Mouse (Mus musculus) cerebellum, adult 2 months (tissue): ENCODE measurements around the gene Grid1. TPM values are rescaled to one million over a fixed set of nuclear protein-coding genes. Genes with fewer than 3 reads are reported as not detected.

Experiments
- DNase-seq, 2 experiments: peaks; one replicate each; pipeline ENCODE4 v3.0.0; 2021
- H3K27ac ChIP-seq: fragments of 200-500 bp; 2 replicates; pipeline ENCODE4 v1.5.1; 2012; ENCODE audit warnings: low read length, control low read depth, inconsistent platforms; ENCODE audit not compliant: insufficient read depth
- H3K27me3 ChIP-seq: fragments of 200-500 bp; 2 replicates; pipeline ENCODE4 v1.6.1; 2012; ENCODE audit warnings: inconsistent platforms, mild to moderate bottlenecking, low read length, moderate library complexity; ENCODE audit not compliant: control insufficient read depth, insufficient read depth
- H3K4me1 ChIP-seq: fragments of 200-500 bp; 2 replicates; pipeline ENCODE4 v1.6.1; 2011; ENCODE audit warnings: low read length; ENCODE audit not compliant: control insufficient read depth, insufficient read depth
- H3K4me3 ChIP-seq: fragments of 200-500 bp; replicated peaks from 2 replicates; pipeline ENCODE3; 2011; ENCODE audit warnings: mild to moderate bottlenecking, low read depth, low read length, control low read depth; ENCODE audit not compliant: insufficient read depth
- CTCF ChIP-seq: fragments of 200-500 bp; IDR thresholded peaks from 2 replicates; pipeline ENCODE4 v1.5.1; 2011; ENCODE audit warnings: low read depth, mild to moderate bottlenecking, control low read depth, low read length, moderate library complexity, borderline replicate concordance; ENCODE audit not compliant: insufficient read depth
- POLR2A ChIP-seq: fragments of 200-500 bp; IDR thresholded peaks from 2 replicates; pipeline ENCODE4 v1.6.1; 2011; ENCODE audit warnings: low read length, control low read depth, borderline replicate concordance; ENCODE audit not compliant: insufficient read depth
- WGBS: fragments of 180-500 bp; shearing (Covaris S2); methylation state at CpG from one replicate; pipeline ENCODE4 v1.1.7; 2018; 5-methylcytosine and 5-hydroxymethylcytosine counted together
- polyA plus RNA-seq: library from polyadenylated mRNA; depleted of rRNA; stranded (reverse); fragments of >200 nt; gene quantifications from 2 replicates; pipeline ENCODE4 v1.2.3, GENCODE M21; 2012

Grid1 gene
- polyA plus RNA-seq, 1 experiment: 13.3 TPM

DNA sequence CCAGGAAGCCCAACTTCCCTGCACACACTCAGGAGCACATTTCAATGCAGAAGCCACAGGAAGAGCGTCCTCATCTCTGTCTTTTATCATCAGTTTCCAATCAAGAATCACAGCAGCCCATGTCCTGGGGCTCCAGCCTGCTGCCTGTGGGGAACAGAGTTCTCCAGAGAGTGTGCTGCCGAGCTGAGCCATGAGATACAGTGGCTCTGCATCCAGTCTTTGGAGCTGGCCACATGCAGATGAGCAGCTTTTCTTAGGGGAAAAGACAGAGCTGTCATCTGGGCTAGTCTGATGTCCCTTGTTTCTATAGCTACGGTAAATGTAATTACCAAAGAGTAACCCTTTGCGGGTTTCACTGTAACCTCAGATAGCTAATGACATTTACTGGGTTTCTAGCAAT is 83.9 kb downstream of the Grid1 start:
- Histone ChIP-seq H3K4me3 (no peak overlapping the region), H3K4me1 (peaks cover 3% of the 10 kb centered on the region; the same call in 1 of the 2 replicates), H3K27me3 (no peaks in the 10 kb centered on the region), H3K27ac (no peak overlapping the region)
- TF ChIP-seq CTCF (no peak), POLR2A (no peak)
- 85% methylated on average over 4 of the region's 4 CpGs for WGBS
- DNase-seq: no peak

- Histone ChIP-seq H3K4me3 (no peak overlapping the region), H3K4me1 (peaks cover 3% of the 10 kb centered on the region; the same call in 1 of the 2 replicates), H3K27me3 (no peaks in the 10 kb centered on the region), H3K27ac (no peak overlapping the region)
- 25% methylated on average over 2 of the region's 2 CpGs for WGBS
- no peak for DNase-seq
- TF ChIP-seq POLR2A: no peak
- no peak for TF ChIP-seq CTCF
Observed at GRCm38 (mm10) chr14:34905697-34906096, 85.8 kb downstream of the Grid1 start.

DNA sequence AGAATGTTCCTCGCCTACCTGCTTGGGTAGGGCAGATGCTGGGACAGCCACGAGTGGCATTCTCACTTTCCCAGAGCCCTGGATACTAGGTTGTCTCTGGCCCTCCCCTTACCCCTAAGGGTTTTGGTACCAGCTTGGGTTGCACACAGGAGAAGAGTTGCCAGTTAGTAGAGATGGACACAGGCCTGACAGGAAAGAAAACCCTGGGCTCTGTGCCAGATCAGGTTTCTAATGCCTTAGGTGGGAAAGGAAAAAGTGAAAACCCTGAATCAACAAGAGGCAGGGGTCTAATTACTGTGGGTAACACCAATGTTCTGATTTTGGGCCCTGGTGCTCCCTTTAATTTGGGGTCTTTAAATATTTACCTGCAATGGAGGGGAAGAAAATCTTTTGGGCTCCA is 88.5 kb downstream of the Grid1 start:
- TF ChIP-seq CTCF (no peak), POLR2A (no peak)
- Histone ChIP-seq H3K27me3 (no peaks in the 10 kb centered on the region), H3K4me3 (no peak overlapping the region), H3K27ac (no peak overlapping the region), H3K4me1 (peaks cover 3% of the 10 kb centered on the region; the same call in 1 of the 2 replicates)
- WGBS: 69% methylated on average over 2 of the region's 2 CpGs
- DNase-seq: no peak

DNA sequence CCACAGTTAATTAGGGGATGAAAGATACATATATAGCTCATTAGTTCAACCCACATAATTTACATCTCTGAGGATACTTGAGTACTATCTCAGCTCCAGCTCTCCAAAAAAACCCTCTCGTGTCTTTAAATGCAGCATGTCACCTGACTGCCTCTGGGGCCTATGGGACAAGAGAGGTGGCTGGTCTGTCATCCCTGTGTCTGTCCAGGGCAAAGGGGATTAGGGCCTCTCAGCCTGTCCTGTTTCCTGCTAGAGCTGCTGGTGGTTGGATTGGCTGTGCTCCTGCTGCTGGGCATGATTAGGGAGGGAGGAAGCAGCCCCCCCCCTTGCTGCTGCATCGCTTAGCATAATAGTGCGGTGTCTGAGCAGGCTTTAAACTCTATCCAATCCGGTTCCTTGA is 88.9 kb downstream of the Grid1 start:
- TF ChIP-seq POLR2A (no peak), CTCF (no peak)
- Histone ChIP-seq H3K27me3 (no peaks in the 10 kb centered on the region), H3K4me1 (peaks cover 3% of the 10 kb centered on the region; the same call in 1 of the 2 replicates), H3K4me3 (no peak overlapping the region), H3K27ac (no peak overlapping the region)
- DNase-seq: no peak
- WGBS: 60% methylated on average over 4 of the region's 4 CpGs

- no peak overlapping the region for H3K4me3 ChIP-seq
- no peaks in the 10 kb centered on the region for H3K27me3 ChIP-seq
- DNase-seq: no peak
- H3K27ac ChIP-seq: no peak overlapping the region
- 71% methylated on average over 6 of the region's 6 CpGs for WGBS
- TF ChIP-seq POLR2A (no peak), CTCF (no peak)
- H3K4me1 ChIP-seq: no peaks in the 10 kb centered on the region
Observed at GRCm38 (mm10) chr14:34916315-34916714, 96.4 kb downstream of the Grid1 start.

- TF ChIP-seq POLR2A: no peak
- TF ChIP-seq CTCF: no peak
- DNase-seq: no peak
- no peaks in the 10 kb centered on the region for H3K4me1 ChIP-seq
- no peak overlapping the region for H3K27ac ChIP-seq
- H3K27me3 ChIP-seq: no peaks in the 10 kb centered on the region
- H3K4me3 ChIP-seq: no peak overlapping the region
- 63% methylated on average over 1 of the region's 1 CpGs for whole genome bisulfite sequencing
Observed at GRCm38 (mm10) chr14:34917111-34917510, 97.2 kb downstream of the Grid1 start.

DNA sequence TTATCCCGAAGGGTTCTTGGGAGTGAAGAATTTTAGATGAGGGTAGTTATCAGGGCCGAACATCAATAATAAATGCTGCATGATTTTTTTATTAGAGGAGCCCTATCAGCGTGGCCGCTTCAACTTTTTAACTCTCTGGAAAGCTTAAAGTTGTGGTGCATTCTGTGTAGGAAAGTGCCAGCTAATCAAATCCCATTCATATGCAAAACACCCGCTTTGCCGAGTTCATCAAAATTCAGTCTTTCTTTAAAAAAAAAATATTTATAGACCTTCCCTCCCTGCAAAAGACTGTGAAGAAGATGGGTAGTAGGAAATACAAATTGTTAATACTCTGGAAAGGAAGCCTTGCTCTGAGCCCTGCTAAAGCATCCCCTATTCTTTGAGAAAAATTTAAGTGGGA is 99.3 kb downstream of the Grid1 start:
- no peaks in the 10 kb centered on the region for H3K27me3 ChIP-seq
- WGBS: 72% methylated on average over 6 of the region's 6 CpGs
- no peak overlapping the region for H3K4me3 ChIP-seq
- no peak for TF ChIP-seq POLR2A
- no peak for TF ChIP-seq CTCF
- no peak overlapping the region for H3K27ac ChIP-seq
- no peak for DNase-seq
- no peaks in the 10 kb centered on the region for H3K4me1 ChIP-seq

GRCm38 (mm10) chr14:34921265-34921664 is 101.4 kb downstream of the Grid1 start:
- no peak for DNase-seq
- no peaks in the 10 kb centered on the region for H3K27me3 ChIP-seq
- no peak overlapping the region for H3K4me3 ChIP-seq
- H3K4me1 ChIP-seq: no peaks in the 10 kb centered on the region
- TF ChIP-seq CTCF: no peak
- no peak for TF ChIP-seq POLR2A
- no peak overlapping the region for H3K27ac ChIP-seq
- 68% methylated on average over 9 of the region's 9 CpGs for WGBS
